Mouse (Mus musculus) fibroblast of lung, adult 2 months (primary cell): ENCODE data around the gene Cep350.
"Not testable (repeated sequence)": the region's sequence is repeated elsewhere in the genome, so short reads cannot be mapped to it uniquely, and the experiment has no call there.

Experiments
- DNase-seq: peaks from one replicate; pipeline ENCODE4 v3.0.0-alpha.2; 2011; ENCODE audit warnings: low read depth

The Cep350 gene

GRCm38 (mm10) chr1:155886846-155887245 is 86.2 kb downstream of the Cep350 start:
- no peak for DNase-seq

- DNase-seq = not testable (repeated sequence)
These were observed 90.3 kb downstream of the Cep350 start for GRCm38 (mm10) chr1:155882646-155883231.

GRCm38 (mm10) chr1:155879596-155879995 is 93.5 kb downstream of the Cep350 start:
- DNase-seq = no peak

GRCm38 (mm10) chr1:155862967-155863366 is 110.1 kb downstream of the Cep350 start:
- no peak for DNase-seq

- no peak for DNase-seq
These were observed 117.9 kb downstream of the Cep350 start for GRCm38 (mm10) chr1:155854926-155855702.

GRCm38 (mm10) chr1:155853009-155853408 is 120.0 kb downstream of the Cep350 start:
- no peak for DNase-seq

GRCm38 (mm10) chr1:155844235-155844634 is 128.8 kb downstream of the Cep350 start:
- DNase-seq = peak; percentile 66

- no peak for DNase-seq
These were observed 129.5 kb downstream of the Cep350 start for GRCm38 (mm10) chr1:155843538-155843937.

- no peak for DNase-seq
These were observed 137.4 kb downstream of the Cep350 start for GRCm38 (mm10) chr1:155835667-155836066.

- no peak for DNase-seq
These were observed 139.4 kb downstream of the Cep350 start for GRCm38 (mm10) chr1:155833610-155834009.

- no peak for DNase-seq
These were observed 141.1 kb downstream of the Cep350 start for GRCm38 (mm10) chr1:155831958-155832357.

- no peak for DNase-seq
These were observed 142.2 kb downstream of the Cep350 start for GRCm38 (mm10) chr1:155830861-155831260.

GRCm38 (mm10) chr1:155827703-155828295 is 145.3 kb downstream of the Cep350 start:
- DNase-seq = no peak

GRCm38 (mm10) chr1:155826803-155827395 is 146.2 kb downstream of the Cep350 start:
- DNase-seq = no peak

GRCm38 (mm10) chr1:155825940-155826716 is 146.9 kb downstream of the Cep350 start:
- DNase-seq = no peak

- no peak for DNase-seq
These were observed 152.4 kb downstream of the Cep350 start for GRCm38 (mm10) chr1:155820646-155821045.

- no peak for DNase-seq
These were observed 156.9 kb downstream of the Cep350 start for GRCm38 (mm10) chr1:155816167-155816566.

GRCm38 (mm10) chr1:155812581-155813499 is 160.2 kb downstream of the Cep350 start, which contains the start of gene Qsox1:
Gene Qsox1, minus strand, starts transcription at chr1:155812889.
- peak; percentile 67 for DNase-seq

GRCm38 (mm10) chr1:155811995-155812580 is 161.0 kb downstream of the Cep350 start:
- no peak for DNase-seq

GRCm38 (mm10) chr1:155810616-155811015 is 162.4 kb downstream of the Cep350 start:
- DNase-seq = no peak
